Comparison of ENCODE assay signal across 30 mouse cellular contexts in genomic region chr2:133462378-133462777, GRCm38 (mm10).
"Had no signal": no experiment of that assay in that cellular context is flagged by ENCODE, and none has a peak within 500 bp of the region (broad histone marks: within the 10 kb centered on the region; RNA-seq: fewer than 3 reads in every experiment).

No protein-coding gene starts in this region.

- H3K27ac ChIP-seq: heart, embryonic 13.5 days; heart, embryonic 15.5 days; hindbrain, embryonic 10.5 days; hindbrain, embryonic 12.5 days; hindbrain, embryonic 13.5 days; hindbrain, embryonic 14.5 days; hindbrain, embryonic 15.5 days; hindbrain, postnatal 0 days; intestine, embryonic 15.5 days; kidney, embryonic 15.5 days; kidney, postnatal 0 days; layer of hippocampus, adult 2 months; left cerebral cortex, adult 2 months had no signal

- H3K36me3 ChIP-seq: heart, embryonic 12.5 days; heart, embryonic 13.5 days; heart, embryonic 15.5 days; hindbrain, embryonic 10.5 days; hindbrain, embryonic 12.5 days; hindbrain, embryonic 13.5 days; hindbrain, embryonic 15.5 days; intestine, embryonic 15.5 days; kidney, embryonic 15.5 days had no signal

- H3K4me3 ChIP-seq: heart, embryonic 12.5 days; heart, embryonic 13.5 days; heart, embryonic 15.5 days; hindbrain, embryonic 10.5 days; hindbrain, embryonic 12.5 days; hindbrain, embryonic 13.5 days; hindbrain, embryonic 15.5 days; intestine, embryonic 15.5 days; kidney, embryonic 15.5 days; layer of hippocampus, adult 2 months; left cerebral cortex, adult 2 months had no signal

- H3K9me3 ChIP-seq: heart, embryonic 12.5 days; heart, embryonic 13.5 days; heart, embryonic 15.5 days; hindbrain, embryonic 10.5 days; hindbrain, embryonic 12.5 days; hindbrain, embryonic 13.5 days; hindbrain, embryonic 15.5 days; intestine, embryonic 15.5 days; kidney, embryonic 15.5 days had no signal

- H3K4me1 ChIP-seq: heart, embryonic 12.5 days; heart, embryonic 13.5 days; heart, embryonic 15.5 days; hindbrain, embryonic 10.5 days; hindbrain, embryonic 12.5 days; hindbrain, embryonic 13.5 days; hindbrain, embryonic 15.5 days; intestine, embryonic 15.5 days; kidney, embryonic 15.5 days had no signal

- DNase-seq: heart, postnatal 10 days; heart, postnatal 14 days; heart, postnatal 36 days; heart, postnatal 4 days; kidney, adult 11 months; kidney, adult 18-20 months; kidney, adult 2 months; kidney, adult 8-10 months; kidney, adult 9 months; kidney, postnatal 10 days; kidney, postnatal 14 days; kidney, postnatal 25 days; kidney, postnatal 36 days; kidney, postnatal 4 days; layer of hippocampus, adult 9-11 months; layer of hippocampus, postnatal 36 days had no signal

- H3K9ac ChIP-seq: heart, embryonic 12.5 days; heart, embryonic 13.5 days; heart, embryonic 15.5 days; hindbrain, embryonic 12.5 days; hindbrain, embryonic 13.5 days; hindbrain, embryonic 14.5 days; hindbrain, embryonic 15.5 days; intestine, embryonic 15.5 days; kidney, embryonic 15.5 days had no signal

- H3K27me3 ChIP-seq: heart, embryonic 12.5 days; heart, embryonic 13.5 days; heart, embryonic 15.5 days; hindbrain, embryonic 12.5 days; hindbrain, embryonic 13.5 days; hindbrain, embryonic 15.5 days; intestine, embryonic 15.5 days; kidney, embryonic 15.5 days had no signal
